Mouse (Mus musculus) cortical plate, adult 2 months (tissue): ENCODE measurements around the gene Ptprn.

Source experiments
- CTCF ChIP-seq: fragments of 200-500 bp; IDR thresholded peaks from 2 replicates; pipeline ENCODE4 v1.5.1; 2011; ENCODE audit warnings: mild to moderate bottlenecking, control low read depth, low read length; ENCODE audit not compliant: insufficient read depth; ENCODE audit errors: extremely low read depth
- POLR2A ChIP-seq: fragments of 200-500 bp; IDR thresholded peaks from 2 replicates; pipeline ENCODE4 v1.6.1; 2011; ENCODE audit warnings: mild to moderate bottlenecking, low read length, control low read depth; ENCODE audit not compliant: insufficient read depth; ENCODE audit errors: extremely low read depth

- TF ChIP-seq POLR2A (peak; percentile 36; the same call in 1 of the 2 replicates), CTCF (no peak)
Observed at GRCm38 (mm10) chr1:75277195-75278188, 13.2 kb upstream of the Ptprn start.
